Mouse (Mus musculus): Measurements from ENCODE around the gene Pou2f2. TPM values are rescaled to one million over a fixed set of nuclear protein-coding genes. Genes with fewer than 3 reads are reported as not detected.
A peak's percentile ranks its signal among the peaks of the same experiment; 100 is the strongest.

Gene Pou2f2
- total and polyA plus RNA-seq, 3 experiments = 0.39 to 1.5 (median 0.64) TPM

DNA sequence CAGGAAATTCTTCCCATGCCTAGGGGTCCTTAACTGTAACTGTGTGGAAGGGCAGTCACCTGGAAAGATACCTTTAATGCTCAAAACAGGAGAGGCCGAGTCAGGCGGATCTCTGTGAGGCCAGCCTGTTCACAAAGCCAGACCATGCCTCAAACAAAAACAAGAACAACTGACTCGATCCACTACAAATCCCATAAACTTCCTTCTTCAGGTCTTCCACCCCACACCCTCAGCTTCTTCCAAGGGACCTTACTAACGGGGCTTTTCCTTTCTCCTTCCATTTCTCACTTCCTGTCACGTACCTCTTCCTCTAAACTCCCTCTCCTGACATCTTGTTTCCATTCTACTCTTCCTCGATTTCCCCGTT lies 103.2 kb downstream of the Pou2f2 start:
- Histone ChIP-seq H3K36me3 (ENCODE audit: control insufficient read depth, insufficient read depth, low read length) (no peaks in the 10 kb centered on the region; the same call in 1 of the 2 replicates), H3K79me2 (replicated peaks; ENCODE audit: control insufficient read depth, insufficient read depth, low read length) (peaks cover 6% of the 10 kb centered on the region), H3K4me3 (peak overlapping the region; percentile 91), H3K4me1 (ENCODE audit: control insufficient read depth, insufficient read depth, low read length) (peaks cover 4% of the 10 kb centered on the region; the same call in 1 of the 2 replicates), H3K27ac (peak overlapping the region; percentile 94), H3K9ac (ENCODE audit: low read depth, low read length) (peak overlapping the region; percentile 53), H3K27me3 (ENCODE audit: control insufficient read depth, insufficient read depth, low read length) (no peaks in the 10 kb centered on the region)
- TF ChIP-seq EP300 (IDR thresholded peaks at IDR 0.05; ENCODE audit: insufficient read depth, low read depth, low read length) (no peak), POLR2A (IDR thresholded peaks at IDR 0.05; ENCODE audit: insufficient read depth, low read depth, low read length) (no peak), CTCF (IDR thresholded peaks at IDR 0.05) (no peak)
- intact Hi-C loops (cut with DNase I) = loop anchor here (5.0 kb wide), 2 partner anchors 169 to 189 kb away; no protein-coding TSS in a partner anchor
- DNase-seq = peak in 1 of 2 experiments; percentile 12
- 19% methylated on average over 7 of the region's 7 CpGs for WGBS

DNA sequence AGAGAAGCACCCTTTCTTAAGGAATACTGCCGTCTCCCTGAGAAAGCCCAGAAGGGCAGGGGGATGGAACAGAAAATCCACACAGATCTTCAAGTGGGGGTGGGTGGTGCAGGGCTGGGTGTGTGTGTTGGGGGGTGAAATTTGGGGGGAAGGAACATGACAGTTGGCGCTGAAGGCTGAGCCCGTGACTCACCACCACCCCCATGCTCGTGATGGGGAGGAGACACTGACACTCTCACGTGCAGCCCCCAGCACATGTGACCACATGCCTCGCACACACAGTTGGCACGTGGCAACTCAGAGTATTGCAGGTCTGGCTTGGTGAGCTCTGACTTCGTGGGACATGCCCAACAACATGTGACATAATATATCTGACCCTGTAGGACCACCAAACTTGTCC lies 105.6 kb downstream of the Pou2f2 start:
- intact Hi-C loops (cut with DNase I) = no loop called here
- 89% methylated on average over 8 of the region's 8 CpGs for WGBS
- peaks cover 2% of the 10 kb centered on the region; the same call in 1 of the 2 replicates for H3K4me1 ChIP-seq (ENCODE audit: control insufficient read depth, insufficient read depth, low read length)

DNA sequence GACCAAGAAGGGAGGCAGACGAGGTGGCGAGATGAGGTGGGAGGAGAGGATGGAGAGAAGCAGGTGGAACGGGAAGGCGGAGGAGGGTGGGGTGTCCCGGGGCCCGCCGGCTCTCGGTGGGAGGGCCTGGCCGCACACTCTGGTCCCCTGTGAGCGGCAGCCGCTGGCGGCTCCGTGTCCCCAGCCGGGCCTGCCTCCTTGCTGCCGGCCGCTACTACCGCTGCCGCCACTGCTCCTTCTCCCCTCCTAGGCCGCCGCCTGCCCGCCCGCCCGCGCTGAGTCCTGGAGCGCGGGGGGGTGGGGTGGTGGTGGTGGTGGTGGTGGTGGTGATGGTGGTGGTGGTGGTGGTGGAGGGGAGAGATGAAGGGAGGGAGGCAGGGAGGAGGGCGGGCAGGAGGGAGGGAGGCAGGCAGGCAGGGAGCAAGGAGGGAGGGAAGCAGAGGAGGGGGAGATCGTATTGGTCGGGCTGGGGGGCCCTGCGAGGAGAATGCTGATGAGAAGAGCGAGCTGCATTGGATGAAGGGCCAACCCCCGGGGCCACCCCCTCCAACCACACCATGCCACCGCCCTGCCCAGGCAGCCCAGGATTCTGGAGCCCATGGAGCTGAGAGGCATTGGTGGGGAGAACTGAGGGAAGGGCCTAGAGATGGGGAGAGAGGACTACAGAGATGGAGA lies 106.7 kb downstream of the Pou2f2 start:
- intact Hi-C loops (cut with DNase I) = no loop called here
- peaks cover 2% of the 10 kb centered on the region; the same call in 1 of the 2 replicates for H3K4me1 ChIP-seq (ENCODE audit: control insufficient read depth, insufficient read depth, low read length)
- peak overlapping the region; percentile 55 for H3K27ac ChIP-seq
- 0 out of 2 replicates have a peak, but pooled peaks cover 2% of the 10 kb centered on the region for H3K79me2 ChIP-seq (replicated peaks; ENCODE audit: control insufficient read depth, insufficient read depth, low read length)
- TF ChIP-seq EP300 (IDR thresholded peaks at IDR 0.05; ENCODE audit: insufficient read depth, low read depth, low read length) (no peak), CTCF (IDR thresholded peaks at IDR 0.05) (no peak), POLR2A (IDR thresholded peaks at IDR 0.05; ENCODE audit: insufficient read depth, low read depth, low read length) (no peak)
- no peaks in the 10 kb centered on the region for H3K27me3 ChIP-seq (ENCODE audit: control insufficient read depth, insufficient read depth, low read length)
- 5% methylated on average over 30 of the region's 33 CpGs for WGBS
- peak overlapping the region; percentile 62 for H3K4me3 ChIP-seq
- no peaks in the 10 kb centered on the region; the same call in 1 of the 2 replicates for H3K36me3 ChIP-seq (ENCODE audit: control insufficient read depth, insufficient read depth, low read length)
- peak; percentile 47 to 62 for DNase-seq
- H3K9ac ChIP-seq (ENCODE audit: low read depth, low read length) = peak overlapping the region; percentile 72

More for the DNA sequence above, 105.6 kb downstream of the Pou2f2 start:
- Histone ChIP-seq H3K27ac (no peak overlapping the region), H3K9ac (ENCODE audit: low read depth, low read length) (no peak overlapping the region), H3K36me3 (ENCODE audit: control insufficient read depth, insufficient read depth, low read length) (no peaks in the 10 kb centered on the region; the same call in 1 of the 2 replicates), H3K79me2 (replicated peaks; ENCODE audit: control insufficient read depth, insufficient read depth, low read length) (peaks cover 4% of the 10 kb centered on the region; the same call in 1 of the 2 replicates), H3K27me3 (ENCODE audit: control insufficient read depth, insufficient read depth, low read length) (no peaks in the 10 kb centered on the region), H3K4me3 (no peak overlapping the region)
- no peak for DNase-seq
- TF ChIP-seq CTCF (IDR thresholded peaks at IDR 0.05) = no peak
- no peak for TF ChIP-seq EP300 (IDR thresholded peaks at IDR 0.05; ENCODE audit: insufficient read depth, low read depth, low read length)
- TF ChIP-seq POLR2A (IDR thresholded peaks at IDR 0.05; ENCODE audit: insufficient read depth, low read depth, low read length) = no peak

DNA sequence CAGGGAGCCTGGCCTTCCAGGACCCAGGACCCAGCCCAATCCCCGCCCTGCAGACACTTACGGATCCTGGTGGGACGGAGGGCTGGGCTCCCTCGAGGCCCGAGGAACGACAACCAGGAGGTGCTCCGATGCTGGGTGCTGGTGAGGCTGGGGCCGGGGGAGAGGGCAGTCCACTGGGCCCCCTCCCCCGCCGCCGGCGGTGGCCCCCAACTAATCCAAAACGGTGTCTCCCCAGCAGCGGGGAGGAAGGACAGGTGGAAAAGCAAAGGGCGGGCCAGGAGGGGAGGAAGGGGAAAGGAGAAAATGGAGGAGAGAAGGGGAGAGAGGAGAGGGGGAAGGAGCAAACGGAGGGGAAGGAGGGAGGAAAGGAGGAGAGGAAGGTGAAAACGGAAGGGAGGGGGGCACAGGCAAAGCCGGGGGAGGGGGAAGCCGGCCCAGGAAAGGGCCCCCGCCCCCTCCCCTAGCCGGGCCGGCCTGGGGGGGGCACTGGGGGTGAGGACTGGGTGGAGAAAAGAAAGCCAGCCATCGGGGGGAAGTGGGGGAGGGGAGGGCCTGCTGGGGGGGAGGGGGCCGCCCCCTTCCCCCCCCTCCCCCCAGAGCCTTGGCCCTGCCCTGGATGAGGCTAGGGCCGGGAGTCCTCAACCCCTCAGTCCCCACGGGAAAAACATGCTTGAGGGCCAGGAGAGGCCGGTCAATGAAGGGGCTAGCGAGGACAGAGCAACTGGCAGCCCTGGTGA lies 107.4 kb downstream of the Pou2f2 start, which contains the start of the genes Grik5 and Zfp574:
Grik5 (minus strand) TSS at position 368 of the 737 bp plus-strand sequence.
Zfp574 (plus strand) TSS at position 589 of the 737 bp plus-strand sequence.
- 8% methylated on average over 27 of the region's 28 CpGs for WGBS
- intact Hi-C loops (cut with DNase I) = no loop called here
- TF ChIP-seq POLR2A (IDR thresholded peaks at IDR 0.05; ENCODE audit: insufficient read depth, low read depth, low read length) (no peak), EP300 (IDR thresholded peaks at IDR 0.05; ENCODE audit: insufficient read depth, low read depth, low read length) (no peak), CTCF (IDR thresholded peaks at IDR 0.05) (no peak)
- H3K4me3 ChIP-seq = peak within 1 kb of the TSS; percentile 62
- no peaks in the 10 kb centered on the region; the same call in 1 of the 2 replicates for H3K36me3 ChIP-seq (ENCODE audit: control insufficient read depth, insufficient read depth, low read length)
- H3K27ac ChIP-seq = peak within 1 kb of the TSS; percentile 55
- H3K4me1 ChIP-seq (ENCODE audit: control insufficient read depth, insufficient read depth, low read length) = peaks cover 2% of the 10 kb centered on the region; the same call in 1 of the 2 replicates
- no peaks in the 10 kb centered on the region for H3K79me2 ChIP-seq (replicated peaks; ENCODE audit: control insufficient read depth, insufficient read depth, low read length)
- peak within 1 kb of the TSS; percentile 72 for H3K9ac ChIP-seq (ENCODE audit: low read depth, low read length)
- no peaks in the 10 kb centered on the region for H3K27me3 ChIP-seq (ENCODE audit: control insufficient read depth, insufficient read depth, low read length)
- DNase-seq = peak; percentile 14 to 42

DNA sequence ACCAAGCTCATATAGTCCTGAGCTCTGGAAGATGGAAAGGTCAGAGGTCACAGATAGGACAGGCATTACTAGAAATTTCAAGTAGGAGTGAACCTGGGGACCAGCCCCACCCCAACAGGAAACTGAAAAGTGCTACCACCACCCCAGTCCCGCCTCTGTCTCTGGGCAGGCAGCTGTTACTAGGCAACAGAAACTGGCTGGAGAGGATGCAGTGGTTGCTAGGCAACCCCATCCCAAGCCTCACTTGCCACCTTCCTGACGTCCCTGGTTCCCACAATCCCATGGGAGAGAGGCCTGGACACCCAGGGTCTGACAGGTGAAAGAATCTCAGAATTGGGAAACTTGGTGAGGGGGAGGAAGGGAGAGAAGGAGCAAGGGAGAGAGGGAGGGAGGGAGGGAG lies 110.8 kb downstream of the Pou2f2 start:
- no peak for TF ChIP-seq EP300 (IDR thresholded peaks at IDR 0.05; ENCODE audit: insufficient read depth, low read depth, low read length)
- TF ChIP-seq POLR2A (IDR thresholded peaks at IDR 0.05; ENCODE audit: insufficient read depth, low read depth, low read length) = no peak
- TF ChIP-seq CTCF (IDR thresholded peaks at IDR 0.05) = no peak
- Histone ChIP-seq H3K9ac (ENCODE audit: low read depth, low read length) (no peak overlapping the region), H3K27me3 (ENCODE audit: control insufficient read depth, insufficient read depth, low read length) (no peaks in the 10 kb centered on the region), H3K4me3 (no peak overlapping the region), H3K79me2 (replicated peaks; ENCODE audit: control insufficient read depth, insufficient read depth, low read length) (no peaks in the 10 kb centered on the region), H3K27ac (no peak overlapping the region), H3K36me3 (ENCODE audit: control insufficient read depth, insufficient read depth, low read length) (no peaks in the 10 kb centered on the region), H3K4me1 (ENCODE audit: control insufficient read depth, insufficient read depth, low read length) (no peaks in the 10 kb centered on the region)
- intact Hi-C loops (cut with DNase I) = no loop called here
- WGBS = 62% methylated on average over 2 of the region's 2 CpGs
- no peak for DNase-seq

All from heart, adult 2 months (tissue).